Mouse (Mus musculus): ENCODE results near the gene Fam98b. TPM values are rescaled to one million over a fixed set of nuclear protein-coding genes. Genes with fewer than 3 reads are reported as not detected.
A peak's percentile ranks its signal among the peaks of the same experiment; 100 is the strongest.

Fam98b gene
- polyA plus RNA-seq, 1 experiment from 2014 or later: 6.1 TPM

DNA sequence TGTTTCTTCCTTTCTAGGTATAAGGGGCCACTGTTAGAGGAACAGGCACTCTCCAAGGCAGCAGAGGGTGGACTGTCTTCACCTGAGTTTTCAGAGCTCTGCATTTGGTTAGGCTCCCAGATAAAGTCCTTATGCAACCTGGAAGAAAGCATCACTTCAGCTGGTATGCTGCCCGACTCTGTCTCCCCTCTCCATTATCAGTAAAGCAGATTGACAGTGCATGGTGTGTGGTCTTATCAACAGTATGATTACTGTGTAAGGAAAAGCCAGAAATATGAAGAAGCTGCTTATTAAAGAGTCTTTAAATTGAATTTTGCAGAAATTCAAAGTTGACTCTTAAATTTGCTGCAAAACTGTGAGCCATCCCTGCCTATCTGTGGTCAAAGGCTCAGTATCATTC lies 8.1 kb downstream of the Fam98b start:
- Histone ChIP-seq H3K9ac (replicated peaks; ENCODE audit: low read length) (no peak overlapping the region), H3K9me3 (replicated peaks; ENCODE audit: control insufficient read depth, low read length) (no peaks in the 10 kb centered on the region), H3K4me2 (ENCODE audit: low read depth, low read length) (no peak overlapping the region), H3K36me3 (replicated peaks; ENCODE audit: control insufficient read depth, insufficient read depth, low read depth, low read length) (no peaks in the 10 kb centered on the region), H3K27ac (replicated peaks; ENCODE audit: low read depth, low read length) (no peak overlapping the region), H3K4me3 (ENCODE audit: low read depth, low read length) (no peak overlapping the region), H3K4me1 (ENCODE audit: control insufficient read depth, insufficient read depth, low read length) (no peaks in the 10 kb centered on the region), H3K27me3 (ENCODE audit: control insufficient read depth, insufficient read depth, low read length) (no peaks in the 10 kb centered on the region)
- ATAC-seq (replicated peaks; ENCODE audit: insufficient number of reproducible peaks, low FRiP score, low TSS enrichment, low read depth) (no peak), DNase-seq (ENCODE audit: low spot score) (no peak)
- 80% methylated on average over 1 of the region's 1 CpGs for WGBS

DNA sequence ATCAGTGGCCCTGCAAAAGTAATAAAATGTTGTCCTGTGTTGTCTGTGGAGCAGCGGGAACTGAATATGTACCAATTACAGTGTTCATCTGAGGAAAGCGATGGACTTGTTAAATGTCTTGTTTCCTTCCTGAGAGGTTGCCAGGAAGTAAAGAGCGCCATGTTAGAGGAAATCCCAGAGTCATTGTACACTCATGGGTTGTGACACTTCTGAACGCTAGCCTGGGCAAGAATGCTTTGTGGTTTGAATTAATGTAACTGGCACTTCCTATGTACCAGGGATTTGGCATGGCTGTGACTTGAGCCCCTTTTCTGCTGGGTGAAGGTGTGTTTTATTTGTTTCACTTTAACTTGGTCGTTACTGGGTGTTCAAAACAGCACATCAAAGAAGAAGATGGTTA lies 12.6 kb downstream of the Fam98b start:
- ATAC-seq (replicated peaks; ENCODE audit: insufficient number of reproducible peaks, low FRiP score, low TSS enrichment, low read depth) (no peak), DNase-seq (ENCODE audit: low spot score) (no peak)
- 88% methylated on average over 5 of the region's 5 CpGs for WGBS
- no peaks in the 10 kb centered on the region for H3K9me3 ChIP-seq (replicated peaks; ENCODE audit: control insufficient read depth, low read length)
- H3K4me2 ChIP-seq (ENCODE audit: low read depth, low read length): no peak overlapping the region
- no peaks in the 10 kb centered on the region for H3K4me1 ChIP-seq (ENCODE audit: control insufficient read depth, insufficient read depth, low read length)
- H3K4me3 ChIP-seq (ENCODE audit: low read depth, low read length): no peak overlapping the region
- no peak overlapping the region for H3K27ac ChIP-seq (replicated peaks; ENCODE audit: low read depth, low read length)
- peaks cover 4% of the 10 kb centered on the region for H3K36me3 ChIP-seq (replicated peaks; ENCODE audit: control insufficient read depth, insufficient read depth, low read depth, low read length)
- H3K27me3 ChIP-seq (ENCODE audit: control insufficient read depth, insufficient read depth, low read length): no peaks in the 10 kb centered on the region
- H3K9ac ChIP-seq (replicated peaks; ENCODE audit: low read length): no peak overlapping the region

DNA sequence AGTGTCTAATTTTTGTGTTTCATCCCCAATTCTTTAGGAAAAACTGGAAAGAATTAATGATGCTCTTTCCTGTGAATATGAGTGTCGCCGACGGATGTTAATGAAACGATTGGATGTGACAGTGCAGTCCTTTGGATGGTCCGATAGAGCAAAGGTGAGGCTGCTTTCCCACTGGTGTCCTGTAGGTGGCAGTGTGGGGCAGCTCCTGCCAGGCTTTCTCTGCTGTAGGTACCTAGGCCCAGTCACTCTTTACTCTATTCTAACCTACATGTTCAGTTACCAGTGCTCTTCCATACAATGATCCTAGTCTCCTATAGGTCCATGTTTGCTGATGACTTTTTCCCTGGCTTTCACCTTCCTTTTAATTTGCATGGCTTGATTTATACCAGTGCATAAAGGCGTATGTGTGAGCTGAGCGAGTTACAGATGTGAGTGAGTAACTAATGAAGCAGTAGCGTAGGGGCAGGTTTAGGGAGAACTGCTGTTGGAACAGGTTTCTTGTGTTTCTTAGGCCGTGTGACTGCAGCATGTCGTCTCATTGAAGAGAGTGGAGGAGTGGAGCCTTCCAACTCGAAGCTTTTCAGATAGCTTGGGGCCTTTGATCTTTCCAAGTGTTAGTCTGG lies 14.4 kb downstream of the Fam98b start:
- H3K4me1 ChIP-seq (ENCODE audit: control insufficient read depth, insufficient read depth, low read length): no peaks in the 10 kb centered on the region
- no peak overlapping the region for H3K4me2 ChIP-seq (ENCODE audit: low read depth, low read length)
- ATAC-seq (replicated peaks; ENCODE audit: insufficient number of reproducible peaks, low FRiP score, low TSS enrichment, low read depth): no peak
- 70% methylated on average over 11 of the region's 11 CpGs for WGBS
- peak; percentile 72 for DNase-seq (ENCODE audit: low spot score)
- H3K27me3 ChIP-seq (ENCODE audit: control insufficient read depth, insufficient read depth, low read length): no peaks in the 10 kb centered on the region
- no peak overlapping the region for H3K9ac ChIP-seq (replicated peaks; ENCODE audit: low read length)
- no peaks in the 10 kb centered on the region for H3K9me3 ChIP-seq (replicated peaks; ENCODE audit: control insufficient read depth, low read length)
- no peak overlapping the region for H3K27ac ChIP-seq (replicated peaks; ENCODE audit: low read depth, low read length)
- H3K4me3 ChIP-seq (ENCODE audit: low read depth, low read length): no peak overlapping the region
- H3K36me3 ChIP-seq (replicated peaks; ENCODE audit: control insufficient read depth, insufficient read depth, low read depth, low read length): peaks cover 4% of the 10 kb centered on the region

DNA sequence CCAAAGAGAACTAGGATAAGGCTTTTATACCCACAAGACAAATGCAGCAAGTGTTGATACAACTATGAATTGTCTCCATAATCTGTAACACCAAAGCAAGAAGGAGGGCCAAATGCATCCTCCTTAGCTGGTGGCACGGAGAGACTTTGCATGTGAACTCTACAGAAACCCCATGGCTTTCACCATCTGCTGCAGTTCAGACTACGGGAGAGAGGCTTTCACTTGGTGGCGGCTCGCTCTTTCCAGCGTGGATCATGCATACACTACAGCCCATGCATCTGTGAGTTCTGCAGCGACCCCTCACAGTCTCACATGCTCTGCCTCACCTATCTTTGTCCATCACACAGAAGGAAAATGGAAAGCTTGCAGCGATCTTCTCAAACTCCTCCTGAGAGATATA lies 38.8 kb downstream of the Fam98b start:
- Histone ChIP-seq H3K27ac (replicated peaks; ENCODE audit: low read depth, low read length) (no peak overlapping the region), H3K36me3 (replicated peaks; ENCODE audit: control insufficient read depth, insufficient read depth, low read depth, low read length) (no peaks in the 10 kb centered on the region), H3K4me3 (ENCODE audit: low read depth, low read length) (no peak overlapping the region), H3K9ac (replicated peaks; ENCODE audit: low read length) (no peak overlapping the region), H3K4me2 (ENCODE audit: low read depth, low read length) (no peak overlapping the region), H3K4me1 (ENCODE audit: control insufficient read depth, insufficient read depth, low read length) (no peaks in the 10 kb centered on the region), H3K9me3 (replicated peaks; ENCODE audit: control insufficient read depth, low read length) (no peaks in the 10 kb centered on the region), H3K27me3 (ENCODE audit: control insufficient read depth, insufficient read depth, low read length) (no peaks in the 10 kb centered on the region)
- 92% methylated on average over 7 of the region's 7 CpGs for WGBS
- ATAC-seq (replicated peaks; ENCODE audit: insufficient number of reproducible peaks, low FRiP score, low TSS enrichment, low read depth): no peak
- DNase-seq (ENCODE audit: low spot score): no peak

DNA sequence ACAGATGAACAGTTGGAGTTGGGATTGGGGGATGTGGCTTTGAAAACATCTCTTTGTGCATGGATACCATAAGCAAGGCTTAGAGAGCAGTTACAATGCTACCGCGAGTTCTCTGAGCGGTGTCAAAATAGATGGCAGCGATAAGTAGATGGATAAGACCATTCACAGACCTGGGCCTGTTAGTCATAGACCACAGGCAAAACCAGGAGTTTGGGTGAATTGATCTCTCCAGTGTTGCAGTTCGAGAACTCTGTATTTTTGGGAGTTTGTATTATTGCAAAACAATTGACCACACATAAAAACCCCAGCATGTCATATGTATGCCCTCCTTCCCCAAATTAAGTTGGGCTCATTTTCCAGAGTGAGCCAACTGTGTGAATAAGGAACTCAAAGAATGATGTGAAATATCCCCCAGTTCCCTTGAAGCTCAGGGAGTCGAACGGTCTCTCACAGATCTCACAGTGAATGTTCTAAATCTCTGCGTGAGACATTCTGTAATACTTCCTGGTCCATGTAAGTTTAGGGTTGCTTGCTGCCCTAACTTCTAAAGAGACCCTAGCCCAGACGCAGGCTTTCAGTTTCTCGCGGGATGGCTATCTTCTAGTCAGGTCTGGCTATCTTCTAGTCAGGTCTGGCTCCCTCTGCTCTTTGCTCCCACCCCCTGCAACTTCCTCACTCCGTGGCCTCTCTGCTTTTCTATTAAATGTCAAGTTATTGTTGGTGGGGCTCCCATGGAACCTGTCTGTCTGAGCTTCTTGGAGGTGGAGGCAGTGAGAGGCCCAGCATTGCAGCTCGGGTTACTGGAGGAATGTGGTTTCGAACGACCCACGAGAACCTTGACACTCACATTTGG lies 50.3 kb downstream of the Fam98b start:
- H3K9me3 ChIP-seq (replicated peaks; ENCODE audit: control insufficient read depth, low read length): no peaks in the 10 kb centered on the region
- no peak overlapping the region for H3K27ac ChIP-seq (replicated peaks; ENCODE audit: low read depth, low read length)
- no peak for ATAC-seq (replicated peaks; ENCODE audit: insufficient number of reproducible peaks, low FRiP score, low TSS enrichment, low read depth)
- H3K9ac ChIP-seq (replicated peaks; ENCODE audit: low read length): no peak overlapping the region
- no peaks in the 10 kb centered on the region for H3K27me3 ChIP-seq (ENCODE audit: control insufficient read depth, insufficient read depth, low read length)
- no peak for DNase-seq (ENCODE audit: low spot score)
- no peaks in the 10 kb centered on the region for H3K36me3 ChIP-seq (replicated peaks; ENCODE audit: control insufficient read depth, insufficient read depth, low read depth, low read length)
- WGBS: 82% methylated on average over 16 of the region's 16 CpGs
- no peak overlapping the region for H3K4me3 ChIP-seq (ENCODE audit: low read depth, low read length)
- no peak overlapping the region for H3K4me2 ChIP-seq (ENCODE audit: low read depth, low read length)
- H3K4me1 ChIP-seq (ENCODE audit: control insufficient read depth, insufficient read depth, low read length): no peaks in the 10 kb centered on the region

DNA sequence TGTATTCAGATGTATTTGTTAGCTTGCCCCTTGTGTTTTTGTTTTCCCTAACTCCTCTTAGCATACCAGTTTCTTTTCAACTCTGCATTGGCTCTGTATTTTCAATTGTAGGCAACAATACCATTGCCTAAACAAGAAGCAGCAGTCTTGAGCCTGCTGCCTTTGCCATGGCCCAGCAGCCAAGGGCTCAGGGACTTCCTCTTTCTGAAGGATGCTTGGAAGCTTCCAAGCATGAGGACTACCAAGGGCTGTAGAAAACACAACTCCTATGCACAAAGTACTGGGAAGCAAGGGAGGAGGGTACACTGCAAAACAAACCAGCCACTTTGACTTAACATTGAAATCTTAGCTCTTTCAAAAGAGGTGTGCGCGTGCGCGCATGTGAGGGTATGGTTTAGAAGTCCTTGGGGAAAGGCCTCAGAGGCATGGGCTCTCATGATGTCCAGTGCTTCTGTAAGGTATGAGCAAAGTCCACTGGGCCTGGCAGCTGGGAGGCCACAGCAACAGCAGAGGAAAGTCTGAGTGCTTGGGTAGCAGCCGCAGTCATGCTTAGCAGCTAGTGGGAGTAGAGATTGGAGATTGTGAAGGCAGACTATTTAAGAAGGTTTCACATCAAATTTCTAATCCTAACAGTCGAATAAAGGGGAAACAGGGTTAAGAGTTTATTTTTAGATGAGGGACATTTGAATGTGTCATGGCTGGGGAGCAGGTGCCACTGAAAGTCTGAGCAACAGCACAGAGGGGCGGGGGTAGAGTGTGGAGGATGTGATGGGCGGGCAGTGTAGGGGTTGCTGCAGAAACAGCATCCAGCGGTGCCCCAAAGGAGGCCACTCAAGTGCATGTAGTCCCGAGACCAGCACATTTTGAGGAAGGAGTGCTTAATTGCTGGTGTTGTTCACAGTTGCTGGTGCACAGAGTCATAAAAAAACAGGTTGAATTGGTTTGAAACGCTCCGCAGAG lies 54.1 kb downstream of the Fam98b start:
- no peak overlapping the region for H3K27ac ChIP-seq (replicated peaks; ENCODE audit: low read depth, low read length)
- no peak for ATAC-seq (replicated peaks; ENCODE audit: insufficient number of reproducible peaks, low FRiP score, low TSS enrichment, low read depth)
- no peaks in the 10 kb centered on the region for H3K4me1 ChIP-seq (ENCODE audit: control insufficient read depth, insufficient read depth, low read length)
- DNase-seq (ENCODE audit: low spot score): no peak
- no peaks in the 10 kb centered on the region for H3K9me3 ChIP-seq (replicated peaks; ENCODE audit: control insufficient read depth, low read length)
- no peak overlapping the region for H3K4me2 ChIP-seq (ENCODE audit: low read depth, low read length)
- 89% methylated on average over 12 of the region's 12 CpGs for WGBS
- no peaks in the 10 kb centered on the region for H3K27me3 ChIP-seq (ENCODE audit: control insufficient read depth, insufficient read depth, low read length)
- no peaks in the 10 kb centered on the region for H3K36me3 ChIP-seq (replicated peaks; ENCODE audit: control insufficient read depth, insufficient read depth, low read depth, low read length)
- H3K9ac ChIP-seq (replicated peaks; ENCODE audit: low read length): no peak overlapping the region
- H3K4me3 ChIP-seq (ENCODE audit: low read depth, low read length): no peak overlapping the region

DNA sequence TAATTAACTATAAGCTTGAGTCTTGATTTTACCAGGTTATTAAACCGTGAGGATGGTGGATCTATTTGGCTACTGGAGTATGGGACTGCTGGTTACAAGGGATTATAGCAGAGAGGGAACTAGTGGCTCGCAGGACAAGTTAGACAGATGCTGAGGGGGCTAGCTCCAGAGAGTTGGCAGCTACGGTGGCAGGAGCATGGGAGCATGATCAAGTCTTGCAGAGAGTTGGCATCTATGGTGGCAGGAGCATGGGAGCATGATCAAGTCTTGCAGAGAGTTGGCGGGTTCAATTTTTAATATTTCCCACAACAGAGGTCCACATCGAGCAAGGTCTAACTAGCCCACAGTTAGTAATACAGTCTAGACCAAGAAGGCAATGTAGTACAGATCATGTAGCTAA lies 55.4 kb downstream of the Fam98b start:
- Histone ChIP-seq H3K9me3 (replicated peaks; ENCODE audit: control insufficient read depth, low read length) (no peaks in the 10 kb centered on the region), H3K4me3 (ENCODE audit: low read depth, low read length) (no peak overlapping the region), H3K4me1 (ENCODE audit: control insufficient read depth, insufficient read depth, low read length) (no peaks in the 10 kb centered on the region), H3K36me3 (replicated peaks; ENCODE audit: control insufficient read depth, insufficient read depth, low read depth, low read length) (no peaks in the 10 kb centered on the region), H3K4me2 (ENCODE audit: low read depth, low read length) (no peak overlapping the region), H3K27ac (replicated peaks; ENCODE audit: low read depth, low read length) (no peak overlapping the region), H3K9ac (replicated peaks; ENCODE audit: low read length) (no peak overlapping the region), H3K27me3 (ENCODE audit: control insufficient read depth, insufficient read depth, low read length) (no peaks in the 10 kb centered on the region)
- no peak for ATAC-seq (replicated peaks; ENCODE audit: insufficient number of reproducible peaks, low FRiP score, low TSS enrichment, low read depth)
- no peak for DNase-seq (ENCODE audit: low spot score)
- WGBS: 92% methylated on average over 5 of the region's 5 CpGs
